Mouse (Mus musculus) MEL (cell line): Measurements from ENCODE around the gene Gm11111. TPM values are rescaled to one million over a fixed set of nuclear protein-coding genes. Genes with fewer than 3 reads are reported as not detected.

Experiments used
- DNase-seq: peaks from one replicate; pipeline ENCODE4 v3.0.0; 2011; ENCODE audit warnings: low read depth, low spot score
- H3K27ac ChIP-seq: 2 replicates; pipeline ENCODE4 v1.5.1; 2012; ENCODE audit warnings: low read depth, mild to moderate bottlenecking, control low read depth, low read length, moderate library complexity; ENCODE audit not compliant: control insufficient read depth
- H3K27me3 ChIP-seq, 2 experiments: fragments of 150-350 bp in 1 of 2; sonication (generic) in 1 of 2; 2 replicates each; pipeline ENCODE4 v1.6.1; 2012; ENCODE audit warnings: low read length in 2 of 2, mild to moderate bottlenecking in 2 of 2, improper control_type of control experiment in 1 of 2, moderate library complexity in 1 of 2; ENCODE audit not compliant: insufficient read depth in 2 of 2, control insufficient read depth in 1 of 2
- H3K36me3 ChIP-seq, 2 experiments: 2 replicates each; pipeline ENCODE4 v1.6.1; 2012 to 2014; ENCODE audit warnings: low read length in 2 of 2, improper control_type of control experiment in 1 of 2, inconsistent platforms in 1 of 2, mild to moderate bottlenecking in 1 of 2; ENCODE audit not compliant: insufficient read depth in 2 of 2, control insufficient read depth in 1 of 2
- H3K4me1 ChIP-seq, 2 experiments: fragments of 150-350 bp in 1 of 2; sonication (generic) in 1 of 2; 2 replicates each; pipeline ENCODE4 v1.6.1; 2012; ENCODE audit warnings: low read length in 2 of 2, improper control_type of control experiment in 1 of 2, mild to moderate bottlenecking in 1 of 2; ENCODE audit not compliant: insufficient read depth in 2 of 2, control insufficient read depth in 1 of 2
- H3K4me3 ChIP-seq, 2 experiments: fragments of 150-350 bp in 1 of 2; sonication (generic) in 1 of 2; 2 replicates each; pipeline ENCODE4 v1.5.1; 2012; ENCODE audit warnings: low read depth in 2 of 2, low read length in 2 of 2, mild to moderate bottlenecking in 2 of 2, moderate library complexity in 2 of 2, control low read depth in 1 of 2, improper control_type of control experiment in 1 of 2; ENCODE audit not compliant: control insufficient read depth in 1 of 2, insufficient read depth in 1 of 2
- H3K79me2 ChIP-seq: 2 replicates; pipeline ENCODE4 v1.6.1; 2012; ENCODE audit warnings: mild to moderate bottlenecking, low read length, moderate library complexity; ENCODE audit not compliant: control insufficient read depth, poor library complexity, insufficient read depth
- H3K9ac ChIP-seq: 2 replicates; pipeline ENCODE4 v1.6.1; 2012; ENCODE audit warnings: low read depth, mild to moderate bottlenecking, control low read depth, low read length, moderate library complexity; ENCODE audit not compliant: control insufficient read depth, poor library complexity, severe bottlenecking
- H3K9me3 ChIP-seq: fragments of 150-350 bp; sonication (generic); replicated peaks from 2 replicates; pipeline ENCODE4 v1.6.1; 2012; ENCODE audit warnings: mild to moderate bottlenecking, low read length, improper control_type of control experiment, moderate library complexity; ENCODE audit not compliant: insufficient read depth
- BHLHE40 ChIP-seq: IDR thresholded peaks from 2 replicates; pipeline ENCODE4 v1.6.1; 2012; ENCODE audit warnings: low read depth, mild to moderate bottlenecking, inconsistent platforms, low read length, improper control_type of control experiment, borderline replicate concordance
- CHD2 ChIP-seq: IDR thresholded peaks from 2 replicates; pipeline ENCODE4 v1.6.1; 2011; ENCODE audit warnings: low read length, improper control_type of control experiment
- CTCF ChIP-seq, 3 experiments: IDR thresholded peaks in 2 of 3; conservative IDR thresholded peaks in 1 of 3; 2 replicates each; pipeline ENCODE4 v1.5.1; 2011 to 2012; ENCODE audit warnings: low read length in 3 of 3, low read depth in 2 of 3, mild to moderate bottlenecking in 2 of 3, improper control_type of control experiment in 1 of 3, inconsistent platforms in 1 of 3, mixed read lengths in 1 of 3, moderate library complexity in 1 of 3; ENCODE audit not compliant: control insufficient read depth in 1 of 3, insufficient read depth in 1 of 3, poor library complexity in 1 of 3, severe bottlenecking in 1 of 3
- E2F4 ChIP-seq: IDR thresholded peaks from 2 replicates; pipeline ENCODE4 v1.6.1; 2011; ENCODE audit warnings: low read depth, low read length, improper control_type of control experiment, borderline replicate concordance
- ELF1 ChIP-seq: IDR thresholded peaks from 2 replicates; pipeline ENCODE4 v1.6.1; 2014; ENCODE audit warnings: low read depth, mild to moderate bottlenecking, inconsistent platforms, low read length, improper control_type of control experiment, moderate library complexity
- EP300 ChIP-seq, 2 experiments: IDR thresholded peaks; 2 replicates each; pipeline ENCODE4 v1.6.1; 2011; ENCODE audit warnings: improper control_type of control experiment in 2 of 2, low read length in 2 of 2, low read depth in 1 of 2, mild to moderate bottlenecking in 1 of 2
- ETS1 ChIP-seq: IDR thresholded peaks from 2 replicates; pipeline ENCODE4 v1.6.1; 2012; ENCODE audit warnings: low read depth, mild to moderate bottlenecking, inconsistent platforms, low read length, improper control_type of control experiment, moderate library complexity
- GATA1 ChIP-seq: IDR thresholded peaks from 2 replicates; pipeline ENCODE4 v1.6.1; 2011; ENCODE audit warnings: low read depth, low read length, improper control_type of control experiment
- HCFC1 ChIP-seq: IDR thresholded peaks from 2 replicates; pipeline ENCODE4 v1.6.1; 2012; ENCODE audit warnings: low read depth, mild to moderate bottlenecking, inconsistent platforms, low read length, improper control_type of control experiment, moderate library complexity
- JUND ChIP-seq: IDR thresholded peaks from 2 replicates; pipeline ENCODE4 v1.6.1; 2011; ENCODE audit warnings: low read depth, mild to moderate bottlenecking, improper control_type of control experiment, low read length
- MAFK ChIP-seq: IDR thresholded peaks from 2 replicates; pipeline ENCODE4 v1.6.1; 2011; ENCODE audit warnings: low read depth, mild to moderate bottlenecking, low read length, improper control_type of control experiment, borderline replicate concordance
- MAX ChIP-seq: IDR thresholded peaks from 2 replicates; pipeline ENCODE4 v1.6.1; 2011; ENCODE audit warnings: low read length, improper control_type of control experiment
- MAZ ChIP-seq: IDR thresholded peaks from 2 replicates; pipeline ENCODE4 v1.6.1; 2012; ENCODE audit warnings: low read depth, mild to moderate bottlenecking, inconsistent platforms, low read length, improper control_type of control experiment
- MEF2A ChIP-seq: IDR thresholded peaks from 2 replicates; pipeline ENCODE4 v1.6.1; 2014; ENCODE audit warnings: low read depth, mild to moderate bottlenecking, inconsistent platforms, low read length, improper control_type of control experiment; ENCODE audit not compliant: poor library complexity, insufficient replicate concordance, severe bottlenecking; ENCODE audit errors: extremely low read depth
- MXI1 ChIP-seq: IDR thresholded peaks from 2 replicates; pipeline ENCODE4 v1.6.1; 2011; ENCODE audit warnings: mild to moderate bottlenecking, low read depth, low read length, improper control_type of control experiment
- MYB ChIP-seq: IDR thresholded peaks from 2 replicates; pipeline ENCODE4 v1.6.1; 2011; ENCODE audit warnings: mild to moderate bottlenecking, low read depth, low read length, improper control_type of control experiment
- MYC ChIP-seq: IDR thresholded peaks from 2 replicates; pipeline ENCODE4 v1.6.1; 2011; ENCODE audit warnings: low read depth, mild to moderate bottlenecking, low read length, improper control_type of control experiment, moderate library complexity
- NELFE ChIP-seq: IDR thresholded peaks from 2 replicates; pipeline ENCODE4 v1.6.1; 2011; ENCODE audit warnings: low read depth, low read length, improper control_type of control experiment
- NRF1 ChIP-seq: IDR thresholded peaks from 2 replicates; pipeline ENCODE4 v1.6.1; 2014; ENCODE audit warnings: low read depth, mild to moderate bottlenecking, inconsistent platforms, low read length, improper control_type of control experiment, moderate library complexity; ENCODE audit not compliant: poor library complexity, insufficient read depth, severe bottlenecking
- POLR2A ChIP-seq, 2 experiments: IDR thresholded peaks; 2 replicates each; pipeline ENCODE4 v1.6.1; 2011 to 2012; ENCODE audit warnings: low read length in 2 of 2, mild to moderate bottlenecking in 2 of 2, control low read depth in 1 of 2, improper control_type of control experiment in 1 of 2, low read depth in 1 of 2, moderate library complexity in 1 of 2; ENCODE audit not compliant: control insufficient read depth in 1 of 2, insufficient read depth in 1 of 2, poor library complexity in 1 of 2
- POLR2AphosphoS2 ChIP-seq: IDR thresholded peaks from 2 replicates; pipeline ENCODE4 v1.6.1; 2011; ENCODE audit warnings: low read length, improper control_type of control experiment
- POLR2AphosphoS5 ChIP-seq: IDR thresholded peaks from 2 replicates; pipeline ENCODE4 v1.6.1; 2012; ENCODE audit warnings: low read depth, borderline replicate concordance, mild to moderate bottlenecking, inconsistent platforms, low read length, moderate library complexity, mixed read lengths
- RAD21 ChIP-seq: IDR thresholded peaks from 2 replicates; pipeline ENCODE4 v1.6.1; 2011; ENCODE audit warnings: mild to moderate bottlenecking, low read depth, low read length, improper control_type of control experiment
- SMC3 ChIP-seq: IDR thresholded peaks from 2 replicates; pipeline ENCODE4 v1.6.1; 2011; ENCODE audit warnings: low read depth, low read length, improper control_type of control experiment
- TBP ChIP-seq: IDR thresholded peaks from 2 replicates; pipeline ENCODE4 v1.8.0; 2011; ENCODE audit warnings: low read depth, low read length, improper control_type of control experiment
- UBTF ChIP-seq: IDR thresholded peaks from 2 replicates; pipeline ENCODE4 v1.6.1; 2012; ENCODE audit warnings: low read depth, mild to moderate bottlenecking, inconsistent platforms, low read length, improper control_type of control experiment, moderate library complexity, borderline replicate concordance; ENCODE audit not compliant: insufficient read depth
- ZC3H11A ChIP-seq: IDR thresholded peaks from 2 replicates; pipeline ENCODE4 v1.6.1; 2012; ENCODE audit warnings: low read depth, mild to moderate bottlenecking, inconsistent platforms, low read length, improper control_type of control experiment
- ZKSCAN1 ChIP-seq: IDR thresholded peaks from 2 replicates; pipeline ENCODE4 v1.6.1; 2012; ENCODE audit warnings: low read depth, mild to moderate bottlenecking, inconsistent platforms, low read length, improper control_type of control experiment, moderate library complexity
- ZMIZ1 ChIP-seq: IDR thresholded peaks from 2 replicates; pipeline ENCODE4 v1.6.1; 2012; ENCODE audit warnings: low read depth, mild to moderate bottlenecking, inconsistent platforms, low read length, improper control_type of control experiment, moderate library complexity
- ZNF384 ChIP-seq: IDR thresholded peaks from 2 replicates; pipeline ENCODE4 v1.6.1; 2012; ENCODE audit warnings: low read depth, mild to moderate bottlenecking, inconsistent platforms, low read length, improper control_type of control experiment
- polyA plus RNA-seq, 2 experiments: library from polyadenylated mRNA; stranded (reverse) in 1 of 2; unstranded in 1 of 2; fragments of >175 nt in 1 of 2; fragments of >200 nt in 1 of 2; gene quantifications; 2 replicates each; pipeline versions ENCODE4 v1.2.1 to v1.2.4; 2012; ENCODE audit warnings: low replicate concordance in 2 of 2, low read depth in 1 of 2; ENCODE audit not compliant: insufficient read length in 2 of 2, insufficient read depth in 1 of 2, missing spikeins in 1 of 2
- total RNA-seq: library from RNA; depleted of rRNA; stranded (reverse); fragments of 300-350 nt; gene quantifications from 2 replicates; pipeline ENCODE4 v1.2.3, GENCODE M21; 2012

Gm11111 gene
- total and polyA plus RNA-seq, 3 experiments = not detected

DNA sequence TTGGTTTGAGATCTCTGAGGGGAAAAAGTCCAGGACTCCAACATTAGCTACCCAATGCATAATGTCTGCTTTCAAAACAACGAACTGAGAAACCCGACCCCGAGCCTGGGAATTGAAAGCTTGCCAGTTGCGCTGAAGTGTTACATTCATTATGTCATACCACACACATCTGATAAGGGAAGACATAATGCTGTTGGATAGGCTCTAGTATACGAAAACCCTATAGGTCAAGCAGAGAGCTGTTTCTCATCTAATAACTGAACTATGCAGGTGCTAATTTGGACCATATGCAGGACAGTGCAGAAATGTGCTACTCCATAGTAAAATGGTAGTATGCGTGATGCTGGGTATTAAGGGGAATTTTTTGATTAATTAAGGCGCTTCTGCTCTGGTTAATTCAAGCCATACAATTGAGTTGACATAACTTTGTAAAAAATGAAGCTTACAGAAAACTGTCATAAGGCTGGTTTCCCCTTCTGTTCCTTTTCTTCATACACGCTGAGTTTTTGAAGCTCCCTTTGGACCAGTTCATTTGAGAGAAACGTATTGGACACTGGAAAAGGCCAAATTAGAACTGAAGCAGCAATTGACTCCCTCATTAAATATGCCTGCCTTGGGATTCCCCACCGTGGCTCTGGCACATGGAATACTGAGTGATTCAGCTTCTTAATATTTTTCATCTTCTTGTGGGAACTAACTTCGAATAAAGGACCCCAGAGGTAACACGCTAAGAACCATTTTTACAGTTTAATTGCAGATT is 22.4 kb downstream of the Gm11111 start:
- Histone ChIP-seq H3K4me1 (no peaks in the 10 kb centered on the region), H3K9me3 (no peaks in the 10 kb centered on the region), H3K36me3 (no peaks in the 10 kb centered on the region), H3K79me2 (no peaks in the 10 kb centered on the region), H3K27me3 (no peaks in the 10 kb centered on the region), H3K4me3 (no peak overlapping the region), H3K9ac (no peak overlapping the region), H3K27ac (no peak overlapping the region)
- TF ChIP-seq MAZ (no peak), MYC (no peak), ETS1 (no peak), MAX (no peak), CHD2 (no peak), MEF2A (no peak), MXI1 (no peak), ZC3H11A (no peak), NELFE (no peak), UBTF (no peak), MAFK (no peak), ZMIZ1 (no peak), POLR2A (IDR thresholded peaks at IDR 0.05; ENCODE audit: control insufficient read depth in 1 of 2, insufficient read depth in 1 of 2, low read depth in 1 of 2, low read length in 2 of 2, poor library complexity in 1 of 2) (no peak), GATA1 (no peak), ELF1 (no peak), MYB (no peak), ZNF384 (no peak), SMC3 (no peak), RAD21 (no peak)
- no peak for DNase-seq

DNA sequence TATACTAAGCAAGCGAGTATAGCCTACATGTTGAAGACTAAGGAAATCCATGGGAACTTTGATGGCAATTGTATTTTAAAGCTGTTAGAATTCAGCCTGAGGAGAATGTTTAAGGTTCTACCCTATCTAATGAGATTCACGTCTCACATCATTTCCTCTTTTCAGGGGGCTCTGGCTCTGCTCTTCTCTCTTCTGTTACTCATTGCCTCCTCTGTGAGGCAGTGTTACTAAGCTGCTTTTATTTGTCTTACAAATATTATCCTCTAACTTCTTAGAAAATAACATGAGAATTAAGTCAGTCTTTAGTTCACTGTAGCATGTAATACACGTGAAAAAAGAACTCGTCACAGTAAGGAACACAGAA is 23.0 kb downstream of the Gm11111 start:
- no peak overlapping the region for H3K9ac ChIP-seq
- H3K79me2 ChIP-seq = no peaks in the 10 kb centered on the region
- TF ChIP-seq E2F4 (no peak), BHLHE40 (no peak), TBP (no peak), GATA1 (no peak), CTCF (IDR thresholded peaks at IDR 0.05 in 2 of 3, conservative IDR thresholded peaks at IDR 0.05 in 1 of 3; ENCODE audit: control insufficient read depth in 1 of 3, insufficient read depth in 1 of 3, low read depth in 2 of 3, low read length in 3 of 3, poor library complexity in 1 of 3, severe bottlenecking in 1 of 3) (no peak), MAZ (no peak), MEF2A (no peak), NRF1 (no peak), ZC3H11A (no peak), NELFE (no peak), HCFC1 (no peak), UBTF (no peak), MYC (no peak), EP300 (IDR thresholded peaks at IDR 0.05; ENCODE audit: low read depth in 1 of 2, low read length in 2 of 2) (no peak), POLR2AphosphoS5 (no peak), JUND (no peak), POLR2AphosphoS2 (no peak), ZKSCAN1 (no peak)
- H3K27me3 ChIP-seq = no peaks in the 10 kb centered on the region
- H3K9me3 ChIP-seq = no peaks in the 10 kb centered on the region
- no peaks in the 10 kb centered on the region for H3K4me1 ChIP-seq
- no peak for DNase-seq
- H3K4me3 ChIP-seq = no peak overlapping the region
- H3K36me3 ChIP-seq = no peaks in the 10 kb centered on the region
- no peak overlapping the region for H3K27ac ChIP-seq
